Mouse (Mus musculus) forebrain, embryonic 15.5 days (tissue): ENCODE results near the gene Aven. TPM values are rescaled to one million over a fixed set of nuclear protein-coding genes. Genes with fewer than 3 reads are reported as not detected.
"Not testable (repeated sequence)": the region's sequence is repeated elsewhere in the genome, so short reads cannot be mapped to it uniquely, and the experiment has no call there.

Experiments
- ATAC-seq: fragments of 200-750 bp; cut with Nextera tagmentation; replicated peaks from 2 replicates; pipeline ENCODE4 v1.8.0; 2017; ENCODE audit warnings: mild to moderate bottlenecking, moderate TSS enrichment, moderate library complexity
- H3K27ac ChIP-seq: fragments of 300-500 bp; sonication (generic); replicated peaks from 2 replicates; pipeline ENCODE4 v1.5.1; 2015; ENCODE audit warnings: mild to moderate bottlenecking, inconsistent platforms
- H3K27me3 ChIP-seq: fragments of 300-500 bp; sonication (generic); 2 replicates; pipeline ENCODE4 v1.6.1; 2015; ENCODE audit warnings: inconsistent platforms
- H3K36me3 ChIP-seq: fragments of 300-500 bp; sonication (generic); 2 replicates; pipeline ENCODE4 v1.6.1; 2015; ENCODE audit warnings: mild to moderate bottlenecking, inconsistent platforms
- H3K4me1 ChIP-seq: fragments of 300-500 bp; sonication (generic); 2 replicates; pipeline ENCODE4 v1.6.1; 2015; ENCODE audit warnings: inconsistent platforms
- H3K4me2 ChIP-seq: fragments of 300-500 bp; sonication (generic); replicated peaks from 2 replicates; pipeline ENCODE4 v1.6.1; 2015; ENCODE audit warnings: mild to moderate bottlenecking, inconsistent platforms
- H3K4me3 ChIP-seq: fragments of 300-500 bp; sonication (generic); 2 replicates; pipeline ENCODE4 v1.5.1; 2015; ENCODE audit warnings: mild to moderate bottlenecking, inconsistent platforms
- H3K9ac ChIP-seq: fragments of 300-500 bp; sonication (generic); replicated peaks from 2 replicates; pipeline ENCODE4 v1.6.1; 2015; ENCODE audit warnings: mild to moderate bottlenecking, inconsistent platforms
- H3K9me3 ChIP-seq: fragments of 300-500 bp; sonication (generic); 2 replicates; pipeline ENCODE4 v1.6.1; 2016; ENCODE audit warnings: inconsistent platforms
- WGBS: fragments of 180-500 bp; shearing (Covaris S2); methylation state at CpG from one replicate; pipeline ENCODE4 v1.1.7; 2015; ENCODE audit warnings: mixed read lengths; 5-methylcytosine and 5-hydroxymethylcytosine counted together
- polyA plus RNA-seq: library from polyadenylated mRNA; unstranded; fragments of >200 nt; fragmentation: Nextera tagmentation; extraction: Ambion mirVana; gene quantifications from 2 replicates; pipeline ENCODE4 v1.2.1, GENCODE M21; 2015

The Aven gene
- polyA plus RNA-seq = 3.6 and 3.7 TPM in 2 replicates

- whole genome bisulfite sequencing = under 1% methylated on average over 79 of the region's 87 CpGs
- Histone ChIP-seq H3K4me2 (peak within 1 kb of the TSS; percentile 81), H3K4me1 (peaks cover 12% of the 10 kb centered on the region), H3K36me3 (no peaks in the 10 kb centered on the region), H3K9me3 (no peaks in the 10 kb centered on the region), H3K4me3 (peak within 1 kb of the TSS; percentile 81), H3K27me3 (no peaks in the 10 kb centered on the region), H3K9ac (peak within 1 kb of the TSS; percentile 95), H3K27ac (peak within 1 kb of the TSS; percentile 95)
- ATAC-seq = peak; percentile 96
Observed at GRCm38 (mm10) chr2:112492856-112493538, at the start of gene Aven. Gene Aven, plus strand, starts transcription at chr2:112492964.

- no peak for ATAC-seq
- Histone ChIP-seq H3K27ac (no peak overlapping the region), H3K9me3 (no peaks in the 10 kb centered on the region), H3K36me3 (no peaks in the 10 kb centered on the region), H3K27me3 (no peaks in the 10 kb centered on the region), H3K9ac (no peak overlapping the region), H3K4me2 (no peak overlapping the region), H3K4me1 (no peaks in the 10 kb centered on the region), H3K4me3 (no peak overlapping the region)
- 74% methylated on average over 2 of the region's 2 CpGs for WGBS
Observed at GRCm38 (mm10) chr2:112443491-112443890, 49.3 kb upstream of the Aven start.

- no peak overlapping the region for H3K27ac ChIP-seq
- no peak for ATAC-seq
Observed at GRCm38 (mm10) chr2:112445511-112445910, 47.3 kb upstream of the Aven start.

GRCm38 (mm10) chr2:112448046-112448445, 44.7 kb upstream of the Aven start:
- H3K4me1 ChIP-seq, H3K9me3 ChIP-seq, H3K27me3 ChIP-seq, H3K4me2 ChIP-seq, H3K27ac ChIP-seq, H3K9ac ChIP-seq, ATAC-seq, H3K36me3 ChIP-seq, H3K4me3 ChIP-seq: not testable (repeated sequence)
- 77% methylated on average over 4 of the region's 4 CpGs for WGBS

More at GRCm38 (mm10) chr2:112445511-112445910, 47.3 kb upstream of the Aven start:
- no peaks in the 10 kb centered on the region for H3K4me1 ChIP-seq
- no peak overlapping the region for H3K4me2 ChIP-seq
- H3K9ac ChIP-seq = no peak overlapping the region
- no peak overlapping the region for H3K4me3 ChIP-seq
- no peaks in the 10 kb centered on the region for H3K9me3 ChIP-seq
- H3K36me3 ChIP-seq = no peaks in the 10 kb centered on the region
- no peaks in the 10 kb centered on the region for H3K27me3 ChIP-seq

- Histone ChIP-seq H3K9me3 (no peaks in the 10 kb centered on the region), H3K4me3 (no peak overlapping the region), H3K4me1 (no peaks in the 10 kb centered on the region), H3K9ac (no peak overlapping the region), H3K4me2 (no peak overlapping the region), H3K27me3 (no peaks in the 10 kb centered on the region), H3K36me3 (no peaks in the 10 kb centered on the region), H3K27ac (no peak overlapping the region)
- no peak for ATAC-seq
Observed at GRCm38 (mm10) chr2:112448510-112449059, 44.2 kb upstream of the Aven start.

GRCm38 (mm10) chr2:112449597-112450296, 43.0 kb upstream of the Aven start:
- no peak overlapping the region for H3K9ac ChIP-seq
- WGBS = 34% methylated on average over 4 of the region's 4 CpGs

GRCm38 (mm10) chr2:112452513-112452912, 40.3 kb upstream of the Aven start:
- not testable (repeated sequence) for H3K4me3 ChIP-seq, H3K9me3 ChIP-seq, ATAC-seq, H3K9ac ChIP-seq, H3K4me2 ChIP-seq, H3K36me3 ChIP-seq, H3K27me3 ChIP-seq, H3K27ac ChIP-seq
- peaks cover 19% of the 10 kb centered on the region for H3K4me1 ChIP-seq

More at GRCm38 (mm10) chr2:112449597-112450296, 43.0 kb upstream of the Aven start:
- Histone ChIP-seq H3K4me1 (peaks cover 5% of the 10 kb centered on the region; the same call in 1 of the 2 replicates), H3K4me3 (no peak overlapping the region), H3K9me3 (no peaks in the 10 kb centered on the region), H3K27me3 (no peaks in the 10 kb centered on the region), H3K4me2 (no peak overlapping the region), H3K36me3 (no peaks in the 10 kb centered on the region), H3K27ac (no peak overlapping the region)
- ATAC-seq = no peak

- peak overlapping the region; percentile 66 for H3K4me2 ChIP-seq
- peak overlapping the region; percentile 59 for H3K4me3 ChIP-seq
- no peaks in the 10 kb centered on the region for H3K27me3 ChIP-seq
- H3K9ac ChIP-seq = peak overlapping the region; percentile 80
- H3K4me1 ChIP-seq = peaks cover 19% of the 10 kb centered on the region
- peak overlapping the region; percentile 73 for H3K27ac ChIP-seq
- peak; percentile 79; the same call in 1 of the 2 replicates for ATAC-seq
- no peaks in the 10 kb centered on the region for H3K36me3 ChIP-seq
- no peaks in the 10 kb centered on the region for H3K9me3 ChIP-seq
- 33% methylated on average over 17 of the region's 17 CpGs for WGBS
Observed at GRCm38 (mm10) chr2:112454125-112454861, 38.5 kb upstream of the Aven start.

- no peaks in the 10 kb centered on the region for H3K9me3 ChIP-seq
- peak within 1 kb of the TSS; percentile 73 for H3K27ac ChIP-seq
- peaks cover 19% of the 10 kb centered on the region for H3K4me1 ChIP-seq
- peak within 1 kb of the TSS; percentile 66 for H3K4me2 ChIP-seq
- peaks cover 2% of the 10 kb centered on the region for H3K36me3 ChIP-seq
- peak within 1 kb of the TSS; percentile 80 for H3K9ac ChIP-seq
- H3K4me3 ChIP-seq = peak within 1 kb of the TSS; percentile 59
- peak; percentile 99 for ATAC-seq
- under 1% methylated on average over 49 of the region's 49 CpGs for WGBS
- no peaks in the 10 kb centered on the region for H3K27me3 ChIP-seq
Observed at GRCm38 (mm10) chr2:112454862-112455564, 37.8 kb upstream of the Aven start, which contains the start of gene Emc7. Gene Emc7, plus strand, starts transcription at chr2:112454997.

GRCm38 (mm10) chr2:112460557-112460956, 32.2 kb upstream of the Aven start:
- Histone ChIP-seq H3K4me1 (peaks cover 13% of the 10 kb centered on the region), H3K9ac (no peak overlapping the region), H3K36me3 (peaks cover 28% of the 10 kb centered on the region), H3K4me3 (no peak overlapping the region), H3K27ac (no peak overlapping the region), H3K27me3 (no peaks in the 10 kb centered on the region), H3K4me2 (no peak overlapping the region), H3K9me3 (no peaks in the 10 kb centered on the region)
- WGBS = 95% methylated on average over 3 of the region's 3 CpGs
- ATAC-seq = no peak

- Histone ChIP-seq H3K9ac (no peak overlapping the region), H3K9me3 (no peaks in the 10 kb centered on the region), H3K36me3 (peaks cover 49% of the 10 kb centered on the region), H3K4me1 (no peaks in the 10 kb centered on the region), H3K27me3 (no peaks in the 10 kb centered on the region), H3K4me3 (no peak overlapping the region), H3K27ac (no peak overlapping the region), H3K4me2 (no peak overlapping the region)
- no peak for ATAC-seq
Observed at GRCm38 (mm10) chr2:112469542-112469941, 23.2 kb upstream of the Aven start.
